Mouse (Mus musculus): ENCODE results near the gene Scgb2b11. TPM values are rescaled to one million over a fixed set of nuclear protein-coding genes. Genes with fewer than 3 reads are reported as not detected.
"Not testable (repeated sequence)": the region's sequence is repeated elsewhere in the genome, so short reads cannot be mapped to it uniquely, and the experiment has no call there.

Gene Scgb2b11
- total RNA-seq (2021), result not detected
- long read RNA-seq, experiment 1, result 0 reads
- long read RNA-seq, experiment 2, result 0 reads

DNA sequence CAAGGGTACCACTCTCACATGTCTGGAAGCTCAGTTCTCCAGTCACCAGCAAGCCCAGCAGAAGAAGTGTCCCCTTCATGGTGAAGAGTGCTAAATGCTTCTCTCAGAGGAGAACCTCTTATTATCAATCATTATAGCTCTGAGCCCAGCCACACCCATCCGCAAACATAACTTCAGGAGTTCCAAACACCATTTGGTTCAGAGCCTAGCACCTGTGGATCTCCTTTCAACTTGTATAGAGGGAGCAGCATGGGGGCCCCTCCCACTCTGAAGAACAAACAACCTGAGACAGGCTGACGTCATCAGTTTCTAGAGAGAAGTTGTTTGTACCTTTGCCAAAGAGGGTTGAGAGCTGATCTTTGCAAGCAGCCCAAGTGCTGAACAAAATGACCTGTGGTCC is at the start of gene Scgb2b11:
Gene Scgb2b11 (minus strand): TSS at position 101 of the 400 bp plus-strand sequence.
- DNase-seq (ENCODE audit: low spot score in 2 of 2), result not testable (repeated sequence)

DNA sequence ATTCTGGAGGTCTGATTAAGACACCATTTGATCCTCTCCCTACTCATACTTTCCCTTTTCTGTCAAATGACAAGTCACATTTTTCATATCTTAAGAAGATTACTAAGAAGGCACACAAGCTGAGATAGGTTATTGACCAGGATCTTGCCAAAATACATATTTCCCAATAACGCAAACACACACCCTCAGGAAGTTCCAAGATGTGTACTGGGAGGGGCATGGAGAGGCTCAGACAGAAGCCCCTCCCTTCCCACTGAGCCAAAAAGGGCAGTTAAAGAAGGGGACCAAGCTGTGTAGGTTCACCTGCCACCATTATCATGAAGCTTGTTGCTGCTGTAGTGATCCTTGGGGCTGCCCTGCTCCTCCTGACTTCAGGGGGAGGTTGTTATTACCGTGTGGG is 11.6 kb upstream of the Scgb2b11 start, which contains the start of gene Scgb1b11:
Gene Scgb1b11 (plus strand): TSS at position 301 of the 400 bp plus-strand sequence.
- not testable (repeated sequence) for DNase-seq (ENCODE audit: low spot score in 2 of 2)

Other genes starting within 250 kb of the Scgb2b11 start
- gene Scgb1b10, start 110.3 kb downstream of the Scgb2b11 start, total RNA-seq (2021), result not detected
- gene Scgb1b11, start 11.7 kb upstream of the Scgb2b11 start, total RNA-seq (2021), result not detected
- gene Scgb2b12, start 116.1 kb upstream of the Scgb2b11 start, total RNA-seq (2021), result not detected
- gene Scgb1b12, start 123.0 kb upstream of the Scgb2b11 start, total RNA-seq (2021), result not detected
- not detected for gene Scgb1b29, start 230.4 kb upstream of the Scgb2b11 start, total RNA-seq (2021)